Comparison of ENCODE assay signal across 26 mouse cellular contexts in genomic region chr4:80955942-80956341, GRCm38 (mm10). TPM values are rescaled to one million over a fixed set of nuclear protein-coding genes. Genes with fewer than 3 reads are reported as not detected.
DNase-seq lines count a peak whose midpoint lies in the region; ATAC-seq lines count a peak whose summit lies in the region.
"Had no signal": no experiment of that assay in that cellular context is flagged by ENCODE, and none has a peak within 500 bp of the region (broad histone marks: within the 10 kb centered on the region; RNA-seq: fewer than 3 reads in every experiment).

No protein-coding gene starts in this region.

- H3K4me1 ChIP-seq in forebrain, embryonic 14.5 days (ENCODE audit: control insufficient read depth, insufficient read depth, low read length) = no peaks in the 10 kb centered on the region
- H3K4me1 ChIP-seq in forebrain, embryonic 12.5 days = no peaks in the 10 kb centered on the region
- 0 out of 2 replicates have a peak, but pooled peaks cover 7% of the 10 kb centered on the region for H3K4me1 ChIP-seq in lung, embryonic 16.5 days (replicated peaks; ENCODE audit: control insufficient read depth, insufficient read depth, low read length)
- H3K4me1 ChIP-seq in embryonic facial prominence, embryonic 14.5 days (ENCODE audit: control insufficient read depth, insufficient read depth, low read length) = no peaks in the 10 kb centered on the region
- H3K4me1 ChIP-seq in midbrain, embryonic 10.5 days = no peaks in the 10 kb centered on the region
- H3K4me1 ChIP-seq: forebrain, embryonic 10.5 days; heart, embryonic 10.5 days; heart, embryonic 15.5 days; hindbrain, embryonic 12.5 days; lung, embryonic 15.5 days had no signal

- no peaks in the 10 kb centered on the region for H3K9me3 ChIP-seq in forebrain, embryonic 14.5 days (replicated peaks; ENCODE audit: control insufficient read depth, low read length)
- no peaks in the 10 kb centered on the region for H3K9me3 ChIP-seq in forebrain, embryonic 12.5 days
- no peaks in the 10 kb centered on the region for H3K9me3 ChIP-seq in lung, embryonic 16.5 days (ENCODE audit: control insufficient read depth, low read length)
- H3K9me3 ChIP-seq in embryonic facial prominence, embryonic 14.5 days (ENCODE audit: control insufficient read depth, low read length) = no peaks in the 10 kb centered on the region
- H3K9me3 ChIP-seq in midbrain, embryonic 10.5 days (replicated peaks) = no peaks in the 10 kb centered on the region
- H3K9me3 ChIP-seq: forebrain, embryonic 10.5 days; heart, embryonic 10.5 days; heart, embryonic 15.5 days; hindbrain, embryonic 12.5 days; lung, embryonic 15.5 days had no signal

- no peak overlapping the region for H3K27ac ChIP-seq in forebrain, embryonic 14.5 days (ENCODE audit: low read depth, low read length)
- no peak overlapping the region for H3K27ac ChIP-seq in forebrain, embryonic 12.5 days
- H3K27ac ChIP-seq in lung, embryonic 16.5 days (ENCODE audit: low read length) = no peak overlapping the region
- no peak overlapping the region for H3K27ac ChIP-seq in embryonic facial prominence, embryonic 14.5 days (replicated peaks; ENCODE audit: low read depth, low read length)
- H3K27ac ChIP-seq in midbrain, embryonic 10.5 days (replicated peaks) = no peak overlapping the region
- H3K27ac ChIP-seq: forebrain, embryonic 10.5 days; heart, embryonic 10.5 days; heart, embryonic 15.5 days; hindbrain, embryonic 12.5 days; hindbrain, postnatal 0 days; liver, embryonic 14.5 days; lung, embryonic 15.5 days had no signal

- H3K27me3 ChIP-seq in forebrain, embryonic 14.5 days (replicated peaks; ENCODE audit: control insufficient read depth, insufficient read depth, low read length) = no peaks in the 10 kb centered on the region
- H3K27me3 ChIP-seq in forebrain, embryonic 12.5 days = no peaks in the 10 kb centered on the region
- H3K27me3 ChIP-seq in lung, embryonic 16.5 days (ENCODE audit: control insufficient read depth, insufficient read depth, low read depth, low read length) = no peaks in the 10 kb centered on the region
- H3K27me3 ChIP-seq in embryonic facial prominence, embryonic 14.5 days (replicated peaks; ENCODE audit: control insufficient read depth, insufficient read depth, low read length) = no peaks in the 10 kb centered on the region
- H3K27me3 ChIP-seq in midbrain, embryonic 10.5 days (ENCODE audit: low read depth, poor library complexity, severe bottlenecking) = no peaks in the 10 kb centered on the region
- H3K27me3 ChIP-seq: hindbrain, embryonic 12.5 days; lung, embryonic 15.5 days had no signal

- 75% methylated on average over 2 of the region's 2 CpGs for WGBS in forebrain, embryonic 14.5 days
- WGBS in forebrain, embryonic 12.5 days = 76% methylated on average over 2 of the region's 2 CpGs
- WGBS in lung, embryonic 16.5 days = 31% methylated on average over 2 of the region's 2 CpGs
- 44% methylated on average over 2 of the region's 2 CpGs for WGBS in embryonic facial prominence, embryonic 14.5 days
- 91% methylated on average over 2 of the region's 2 CpGs for WGBS in midbrain, embryonic 10.5 days

- H3K4me3 ChIP-seq in forebrain, embryonic 14.5 days (ENCODE audit: low read depth, low read length) = no peak overlapping the region
- no peak overlapping the region for H3K4me3 ChIP-seq in forebrain, embryonic 12.5 days (replicated peaks)
- H3K4me3 ChIP-seq in lung, embryonic 16.5 days (ENCODE audit: low read length) = no peak overlapping the region
- no peak overlapping the region for H3K4me3 ChIP-seq in embryonic facial prominence, embryonic 14.5 days (ENCODE audit: low read depth, low read length)
- no peak overlapping the region for H3K4me3 ChIP-seq in midbrain, embryonic 10.5 days
- H3K4me3 ChIP-seq: forebrain, embryonic 10.5 days; heart, embryonic 10.5 days; heart, embryonic 15.5 days; hindbrain, embryonic 12.5 days; lung, embryonic 15.5 days had no signal

- 0 out of 2 replicates have a peak, but pooled peaks have one; percentile 26 for ATAC-seq in forebrain, embryonic 14.5 days
- ATAC-seq in forebrain, embryonic 12.5 days (ENCODE audit: low FRiP score) = no peak
- ATAC-seq in lung, embryonic 16.5 days (ENCODE audit: low read depth) = peak; percentile 41; the same call in 1 of the 2 replicates
- no peak for ATAC-seq in embryonic facial prominence, embryonic 14.5 days (ENCODE audit: low read depth)
- ATAC-seq: hindbrain, postnatal 0 days; midbrain, embryonic 16.5 days had no signal

- no peak overlapping the region for H3K9ac ChIP-seq in forebrain, embryonic 14.5 days (ENCODE audit: low read length)
- H3K9ac ChIP-seq in forebrain, embryonic 12.5 days = no peak overlapping the region
- no peak overlapping the region for H3K9ac ChIP-seq in lung, embryonic 16.5 days (ENCODE audit: low read length)
- H3K9ac ChIP-seq in embryonic facial prominence, embryonic 14.5 days (ENCODE audit: low read depth, low read length) = no peak overlapping the region
- H3K9ac ChIP-seq: heart, embryonic 15.5 days; hindbrain, embryonic 12.5 days; liver, embryonic 14.5 days; lung, embryonic 15.5 days had no signal

- H3K4me2 ChIP-seq in forebrain, embryonic 14.5 days (ENCODE audit: low read length) = no peak overlapping the region
- H3K4me2 ChIP-seq in forebrain, embryonic 12.5 days = no peak overlapping the region
- no peak overlapping the region for H3K4me2 ChIP-seq in lung, embryonic 16.5 days (ENCODE audit: low read depth, low read length)
- H3K4me2 ChIP-seq in embryonic facial prominence, embryonic 14.5 days (ENCODE audit: low read depth, low read length) = no peak overlapping the region
- H3K4me2 ChIP-seq: heart, embryonic 15.5 days; hindbrain, embryonic 12.5 days; lung, embryonic 15.5 days had no signal

- no peaks in the 10 kb centered on the region for H3K36me3 ChIP-seq in forebrain, embryonic 14.5 days (ENCODE audit: control insufficient read depth, insufficient read depth, low read length)
- no peaks in the 10 kb centered on the region for H3K36me3 ChIP-seq in forebrain, embryonic 12.5 days (replicated peaks)
- H3K36me3 ChIP-seq in lung, embryonic 16.5 days (ENCODE audit: control insufficient read depth, insufficient read depth, low read length) = peaks cover 4% of the 10 kb centered on the region; the same call in 1 of the 2 replicates
- no peaks in the 10 kb centered on the region for H3K36me3 ChIP-seq in embryonic facial prominence, embryonic 14.5 days (ENCODE audit: control insufficient read depth, insufficient read depth, low read length)
- no peaks in the 10 kb centered on the region for H3K36me3 ChIP-seq in midbrain, embryonic 10.5 days
- H3K36me3 ChIP-seq: forebrain, embryonic 10.5 days; heart, embryonic 10.5 days; heart, embryonic 15.5 days; lung, embryonic 15.5 days had no signal

- peak; percentile 54 for DNase-seq in forebrain, embryonic 14.5 days (ENCODE audit: low spot score)
- no peak for DNase-seq in lung, adult 18-20 months
- peak; percentile 54 for DNase-seq in embryonic facial prominence, embryonic 14.5 days (ENCODE audit: low spot score)
- DNase-seq in cerebellum, adult 9-10 months = no peak
- no peak for DNase-seq in midbrain, embryonic 10.5 days (ENCODE audit: low spot score)
- DNase-seq: adrenal gland, postnatal 36 days; cerebellum, adult 2 months; cerebellum, postnatal 25 days; gastrocnemius, postnatal 25 days; heart, adult 11 months; kidney, adult 18-20 months; kidney, postnatal 4 days; liver; right cerebral cortex, postnatal 25 days; thymus, adult 2 months; thymus, postnatal 36 days had no signal

RNA-seq across cellular contexts. Expression of gene Lurap1l, which starts 45.5 kb away (rescaled TPM):
- polyA plus RNA-seq in forebrain, embryonic 14.5 days (2014; fragmentation: Nextera tagmentation; extraction: Ambion mirVana) = 5.0 and 5.7 TPM in 2 replicates
- 3.1 and 3.2 TPM in 2 replicates for polyA plus RNA-seq in forebrain, embryonic 12.5 days (2016; fragmentation: Nextera tagmentation; extraction: Ambion mirVana)
- 22.0 and 23.9 TPM in 2 replicates for polyA plus RNA-seq in lung, embryonic 16.5 days (2015; fragmentation: Nextera tagmentation; extraction: Ambion mirVana)
- polyA plus RNA-seq in embryonic facial prominence, embryonic 14.5 days (2014; fragmentation: Nextera tagmentation; extraction: Ambion mirVana) = 14.6 and 14.8 TPM in 2 replicates
- polyA plus RNA-seq in midbrain, embryonic 10.5 days (2016; fragmentation: Nextera tagmentation; extraction: Ambion mirVana) = 2.4 and 3.0 TPM in 2 replicates

Comparison
In these comparisons a context has a peak if more than half of its experiments do, and no peak if none do; other contexts are left out.
1. ATAC-seq: peak in forebrain, embryonic 14.5 days (single experiment) and lung, embryonic 16.5 days (single experiment); none in forebrain, embryonic 12.5 days (single experiment) and embryonic facial prominence, embryonic 14.5 days (single experiment).
2. DNase-seq: peak in forebrain, embryonic 14.5 days (single experiment) and embryonic facial prominence, embryonic 14.5 days (single experiment); none in lung, adult 18-20 months (0 of 2), cerebellum, adult 9-10 months (single experiment) and midbrain, embryonic 10.5 days (single experiment).